Mouse (Mus musculus) hindbrain, embryonic 14.5 days (tissue): ENCODE data around the gene Ccnq. TPM values are rescaled to one million over a fixed set of nuclear protein-coding genes. Genes with fewer than 3 reads are reported as not detected.

Experiments used
- ATAC-seq: fragments of 200-750 bp; cut with Nextera tagmentation; 2 replicates; pipeline ENCODE4 v1.8.0; 2017; ENCODE audit warnings: moderate number of reproducible peaks, mild to moderate bottlenecking, moderate TSS enrichment, moderate library complexity; ENCODE audit not compliant: low FRiP score
- DNase-seq: peaks from one replicate; pipeline ENCODE4 v3.0.0-alpha.2; 2015; ENCODE audit warnings: low spot score
- H3K27ac ChIP-seq: fragments of 300-500 bp; sonication (generic); 2 replicates; pipeline ENCODE4 v1.5.1; 2014; ENCODE audit warnings: mild to moderate bottlenecking, moderate library complexity
- H3K27me3 ChIP-seq: fragments of 300-500 bp; sonication (generic); 2 replicates; pipeline ENCODE4 v1.6.1; 2014; ENCODE audit warnings: mild to moderate bottlenecking, low read length, mixed read lengths; ENCODE audit not compliant: control insufficient read depth, insufficient read depth
- H3K36me3 ChIP-seq: fragments of 300-500 bp; sonication (generic); replicated peaks from 2 replicates; pipeline ENCODE4 v1.6.1; 2014; ENCODE audit not compliant: control insufficient read depth, insufficient read depth
- H3K4me1 ChIP-seq: fragments of 300-500 bp; sonication (generic); replicated peaks from 2 replicates; pipeline ENCODE4 v1.6.1; 2014; ENCODE audit warnings: antibody characterized with exemption, low read length, mixed read lengths; ENCODE audit not compliant: control insufficient read depth, insufficient read depth
- H3K4me2 ChIP-seq: fragments of 300-500 bp; sonication (generic); replicated peaks from 2 replicates; pipeline ENCODE4 v1.6.1; 2014; ENCODE audit warnings: mild to moderate bottlenecking, moderate library complexity
- H3K4me3 ChIP-seq: fragments of 300-500 bp; sonication (generic); replicated peaks from 2 replicates; pipeline ENCODE4 v1.5.1; 2014; ENCODE audit warnings: mild to moderate bottlenecking, low read length
- H3K9ac ChIP-seq: fragments of 300-500 bp; sonication (generic); 2 replicates; pipeline ENCODE4 v1.6.1; 2014
- H3K9me3 ChIP-seq: fragments of 300-500 bp; sonication (generic); 2 replicates; pipeline ENCODE4 v1.6.1; 2016; ENCODE audit warnings: low read length; ENCODE audit not compliant: control insufficient read depth
- WGBS: fragments of 180-500 bp; shearing (Covaris S2); extraction: QIAGEN DNeasy Blood & Tissue Kit; methylation state at CpG from one replicate; pipeline ENCODE4 v1.1.7; 2014; 5-methylcytosine and 5-hydroxymethylcytosine counted together
- polyA plus RNA-seq: library from polyadenylated mRNA; unstranded; fragments of >200 nt; fragmentation: Nextera tagmentation; extraction: Ambion mirVana; gene quantifications from 2 replicates; pipeline ENCODE4 v1.2.1, GENCODE M21; 2014

The Ccnq gene
- polyA plus RNA-seq, 1 experiment from 2014 or later, result 32.0 TPM

DNA sequence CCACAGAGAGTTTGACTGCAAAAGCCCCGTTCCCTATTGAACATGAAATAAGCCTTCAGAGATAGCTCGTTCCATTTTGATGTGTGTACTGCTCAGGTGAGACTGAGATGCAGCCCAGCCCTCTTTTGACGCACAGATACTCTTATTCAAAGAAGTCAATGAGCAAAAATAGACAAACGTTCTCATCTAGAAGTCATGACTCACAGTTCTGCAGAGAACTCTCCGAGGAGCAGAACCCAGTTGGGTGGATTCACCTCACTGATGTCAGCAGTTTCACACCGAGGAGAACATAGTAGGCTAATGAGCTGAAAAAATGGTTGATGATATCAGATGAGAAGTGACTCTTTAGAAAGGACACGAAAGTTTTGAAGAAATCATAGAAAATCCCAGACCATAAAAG lies 5.3 kb downstream of the Ccnq start:
- no peak overlapping the region for H3K27ac ChIP-seq
- H3K27me3 ChIP-seq, result no peaks in the 10 kb centered on the region
- DNase-seq (no peak), ATAC-seq (no peak)
- H3K4me2 ChIP-seq, result no peak overlapping the region
- no peak overlapping the region for H3K9ac ChIP-seq
- H3K4me3 ChIP-seq, result no peak overlapping the region
- 0 out of 2 replicates have a peak, but pooled peaks cover 3% of the 10 kb centered on the region for H3K36me3 ChIP-seq
- H3K4me1 ChIP-seq, result peaks cover 8% of the 10 kb centered on the region
- 92% methylated on average over 7 of the region's 7 CpGs for WGBS
- no peaks in the 10 kb centered on the region for H3K9me3 ChIP-seq

DNA sequence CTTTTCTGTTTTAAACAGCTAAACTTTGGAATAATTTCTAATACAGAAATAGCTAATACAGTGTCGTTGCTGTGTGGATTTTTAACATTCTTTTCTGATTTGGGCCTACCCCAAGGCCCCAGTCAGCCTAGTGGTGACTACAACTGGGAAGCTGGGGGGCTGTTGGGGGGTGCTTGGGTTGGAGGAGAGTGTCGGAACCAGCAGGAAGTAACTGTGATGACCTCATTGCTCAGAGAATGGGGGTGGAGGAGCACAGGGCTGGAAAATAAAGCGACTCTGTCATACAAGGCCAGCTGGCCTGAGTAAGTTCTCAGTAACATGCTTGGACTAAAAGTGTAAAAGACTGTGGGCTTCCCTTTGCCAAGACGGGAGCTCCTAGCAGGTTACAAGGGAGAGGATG lies 6.1 kb downstream of the Ccnq start:
- Histone ChIP-seq H3K27me3 (no peaks in the 10 kb centered on the region), H3K9me3 (no peaks in the 10 kb centered on the region), H3K4me2 (no peak overlapping the region), H3K9ac (no peak overlapping the region), H3K4me3 (no peak overlapping the region), H3K36me3 (0 out of 2 replicates have a peak, but pooled peaks cover 3% of the 10 kb centered on the region), H3K4me1 (peaks cover 2% of the 10 kb centered on the region), H3K27ac (no peak overlapping the region)
- ATAC-seq, result no peak
- 71% methylated on average over 4 of the region's 4 CpGs for WGBS
- no peak for DNase-seq

DNA sequence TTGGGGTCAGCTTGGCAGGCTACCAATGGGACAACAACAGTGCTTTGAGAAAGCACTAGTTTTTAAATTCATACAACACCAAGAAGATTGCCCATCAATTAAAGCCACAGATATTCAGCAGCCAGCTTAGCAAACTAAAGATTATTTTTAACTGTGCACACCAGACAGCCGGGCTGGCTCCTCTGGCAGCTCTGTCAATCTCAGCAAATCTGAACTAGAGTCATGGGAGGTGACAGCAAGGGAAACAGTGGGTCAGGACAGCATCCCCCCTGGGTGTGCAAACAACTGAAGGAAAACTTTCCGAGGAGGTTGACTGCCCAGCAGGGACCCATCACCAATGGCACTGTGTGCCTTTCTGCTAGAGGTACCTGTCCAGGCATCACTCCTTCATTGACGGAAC lies 9.1 kb downstream of the Ccnq start:
- H3K36me3 ChIP-seq, result no peaks in the 10 kb centered on the region
- peak overlapping the region; percentile 20; the same call in 1 of the 2 replicates for H3K27ac ChIP-seq
- ATAC-seq (no peak), DNase-seq (no peak)
- no peak overlapping the region for H3K4me3 ChIP-seq
- H3K27me3 ChIP-seq, result no peaks in the 10 kb centered on the region
- H3K4me2 ChIP-seq, result no peak overlapping the region
- no peaks in the 10 kb centered on the region for H3K9me3 ChIP-seq
- WGBS, result 67% methylated on average over 3 of the region's 3 CpGs
- H3K9ac ChIP-seq, result no peak overlapping the region
- no peaks in the 10 kb centered on the region for H3K4me1 ChIP-seq

DNA sequence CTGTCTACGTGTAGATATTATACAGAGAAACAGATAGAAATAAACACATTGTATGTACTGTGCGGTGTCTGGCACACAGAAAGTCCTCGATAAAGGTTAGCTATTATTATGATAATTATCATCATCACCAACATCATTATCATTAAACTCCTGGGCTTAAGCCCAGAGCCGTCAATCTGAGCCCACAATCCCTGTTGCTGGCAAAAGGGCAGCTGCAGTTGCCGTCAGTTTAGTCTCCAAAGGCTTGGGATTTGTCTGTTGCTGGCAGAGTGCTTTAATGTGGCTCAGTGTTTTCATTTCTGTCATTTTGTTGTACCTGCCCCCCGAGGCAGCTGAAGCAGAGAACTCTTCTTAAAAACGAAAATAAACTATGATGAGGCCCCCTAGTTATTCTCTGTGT lies 9.6 kb downstream of the Ccnq start:
- 45% methylated on average over 7 of the region's 7 CpGs for WGBS
- H3K27me3 ChIP-seq, result no peaks in the 10 kb centered on the region
- ATAC-seq (no peak), DNase-seq (no peak)
- peak overlapping the region; percentile 20; the same call in 1 of the 2 replicates for H3K27ac ChIP-seq
- no peaks in the 10 kb centered on the region for H3K9me3 ChIP-seq
- no peak overlapping the region for H3K4me2 ChIP-seq
- no peak overlapping the region for H3K9ac ChIP-seq
- no peaks in the 10 kb centered on the region for H3K4me1 ChIP-seq
- no peaks in the 10 kb centered on the region for H3K36me3 ChIP-seq
- no peak overlapping the region for H3K4me3 ChIP-seq

DNA sequence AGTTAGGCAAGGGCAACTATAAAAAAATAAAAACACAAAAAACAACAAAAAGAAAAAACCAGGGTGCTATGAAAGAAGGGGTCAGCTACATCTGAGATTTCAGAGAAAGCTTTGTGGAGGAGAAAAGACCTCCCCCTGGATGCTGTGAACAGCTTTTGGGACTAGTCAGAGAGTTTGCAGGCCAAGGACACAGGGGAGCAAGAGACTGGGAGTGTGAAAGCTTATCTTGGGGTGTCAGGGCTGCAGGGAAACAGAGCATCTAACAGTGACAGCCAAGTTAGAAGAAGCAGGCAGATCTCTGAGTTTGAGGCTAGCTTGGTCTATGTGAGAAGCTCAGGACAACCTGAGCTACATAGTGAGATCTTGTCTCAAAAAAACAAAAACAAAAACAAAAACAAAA lies 12.2 kb downstream of the Ccnq start:
- no peaks in the 10 kb centered on the region for H3K27me3 ChIP-seq
- no peak for DNase-seq
- no peaks in the 10 kb centered on the region for H3K36me3 ChIP-seq
- no peak overlapping the region for H3K27ac ChIP-seq
- H3K9me3 ChIP-seq, result no peaks in the 10 kb centered on the region
- H3K4me3 ChIP-seq, result no peak overlapping the region
- H3K4me2 ChIP-seq, result no peak overlapping the region
- H3K9ac ChIP-seq, result no peak overlapping the region
- no peak for ATAC-seq
- H3K4me1 ChIP-seq, result no peaks in the 10 kb centered on the region

DNA sequence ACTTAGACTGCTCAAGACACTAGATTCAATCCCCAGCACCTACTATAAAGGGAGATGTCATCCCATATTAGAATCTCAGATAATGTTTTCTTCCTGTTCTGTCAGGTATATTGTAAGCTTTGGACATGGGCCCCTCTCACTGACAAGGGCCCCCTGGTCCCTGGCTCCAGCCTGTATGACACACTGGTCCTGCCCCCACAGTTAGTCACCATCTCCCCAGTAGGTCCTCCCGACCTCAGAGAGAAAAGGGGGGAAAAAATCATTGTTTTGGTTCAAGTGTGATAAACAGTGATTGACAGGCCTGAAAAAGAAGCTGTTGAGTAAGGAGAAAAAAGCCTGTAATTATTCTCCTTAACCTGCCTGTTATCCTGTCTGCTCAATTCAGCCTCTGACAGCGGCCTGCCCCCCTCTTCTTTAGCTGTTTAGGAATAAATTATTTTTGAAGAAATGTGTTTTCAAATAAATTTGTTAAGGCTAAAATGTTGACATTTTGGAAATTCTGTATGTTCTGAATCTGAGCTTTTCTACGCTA lies 14.6 kb downstream of the Ccnq start:
- Histone ChIP-seq H3K9ac (no peak overlapping the region), H3K27me3 (no peaks in the 10 kb centered on the region), H3K4me2 (no peak overlapping the region), H3K36me3 (no peaks in the 10 kb centered on the region), H3K9me3 (no peaks in the 10 kb centered on the region), H3K4me1 (no peaks in the 10 kb centered on the region), H3K27ac (no peak overlapping the region), H3K4me3 (no peak overlapping the region)
- DNase-seq, result no peak
- no peak for ATAC-seq
- 34% methylated on average over 3 of the region's 3 CpGs for WGBS

DNA sequence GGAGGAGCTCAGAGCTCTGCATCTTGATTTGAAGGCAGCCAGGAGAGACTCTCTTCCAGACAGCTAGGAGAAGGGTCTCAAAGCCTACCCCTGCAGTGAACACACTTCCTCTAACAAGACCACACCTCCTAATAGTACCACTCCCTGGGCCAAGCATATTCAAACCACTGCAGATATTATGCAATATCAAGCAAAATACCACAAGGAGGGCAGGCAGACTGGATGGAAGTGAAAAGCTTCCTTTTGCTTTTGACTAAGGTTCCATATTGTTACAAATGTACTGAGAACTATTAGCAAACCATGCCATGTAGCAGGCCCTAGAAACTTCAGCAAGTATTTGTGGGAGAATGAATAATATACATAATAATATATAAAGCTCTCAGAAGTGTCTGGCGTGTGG lies 16.4 kb downstream of the Ccnq start:
- DNase-seq, result no peak
- Histone ChIP-seq H3K4me2 (no peak overlapping the region), H3K27ac (no peak overlapping the region), H3K36me3 (no peaks in the 10 kb centered on the region), H3K4me1 (no peaks in the 10 kb centered on the region), H3K9ac (no peak overlapping the region), H3K9me3 (no peaks in the 10 kb centered on the region), H3K4me3 (no peak overlapping the region), H3K27me3 (no peaks in the 10 kb centered on the region)
- WGBS, result 95% methylated on average over 1 of the region's 1 CpGs
- no peak for ATAC-seq

DNA sequence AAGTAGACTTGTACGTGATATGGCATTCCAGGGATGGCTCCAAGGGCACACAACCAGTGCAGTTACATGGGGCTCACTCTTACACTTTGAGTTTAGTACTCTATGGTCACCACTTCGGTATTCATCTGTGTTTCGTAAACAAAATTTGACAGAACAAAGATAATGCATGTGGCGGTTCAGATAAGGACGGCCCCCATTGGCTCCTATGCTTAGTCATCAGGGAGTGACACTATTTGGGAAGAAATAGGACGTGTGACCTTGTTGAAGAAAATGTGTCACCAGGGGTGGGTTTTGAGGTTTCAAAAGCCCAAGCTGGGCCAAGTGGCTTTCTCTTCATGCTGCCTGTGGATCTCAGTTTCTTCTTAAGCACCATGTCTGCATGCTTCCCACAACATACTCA lies 18.9 kb downstream of the Ccnq start:
- no peak overlapping the region for H3K27ac ChIP-seq
- 90% methylated on average over 6 of the region's 6 CpGs for WGBS
- ATAC-seq (no peak), DNase-seq (no peak)
- H3K9me3 ChIP-seq, result no peaks in the 10 kb centered on the region
- no peak overlapping the region for H3K4me2 ChIP-seq
- H3K4me1 ChIP-seq, result no peaks in the 10 kb centered on the region
- H3K9ac ChIP-seq, result no peak overlapping the region
- no peaks in the 10 kb centered on the region for H3K27me3 ChIP-seq
- H3K36me3 ChIP-seq, result no peaks in the 10 kb centered on the region
- no peak overlapping the region for H3K4me3 ChIP-seq

DNA sequence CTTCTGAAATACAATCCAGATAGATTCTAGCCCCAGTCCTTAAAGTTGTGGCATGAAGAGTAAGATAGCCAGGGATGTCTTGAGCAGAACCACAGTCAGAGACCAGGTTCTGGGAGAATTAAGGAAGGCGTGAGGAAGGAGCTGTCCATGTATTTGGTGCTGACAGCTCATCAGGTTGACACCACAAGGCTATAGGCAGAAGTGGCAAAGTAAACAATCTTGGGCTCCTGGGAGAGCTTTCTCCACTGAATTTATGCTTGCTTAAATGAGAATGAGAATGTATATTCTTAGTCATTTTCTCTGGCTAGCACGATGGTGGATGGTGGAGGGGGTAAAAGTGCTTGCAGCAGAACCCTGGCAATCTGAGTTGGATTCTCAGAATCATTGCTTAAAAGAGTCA lies 20.6 kb downstream of the Ccnq start:
- no peaks in the 10 kb centered on the region for H3K4me1 ChIP-seq
- H3K4me2 ChIP-seq, result no peak overlapping the region
- H3K9ac ChIP-seq, result no peak overlapping the region
- H3K27ac ChIP-seq, result no peak overlapping the region
- no peak overlapping the region for H3K4me3 ChIP-seq
- H3K27me3 ChIP-seq, result no peaks in the 10 kb centered on the region
- no peaks in the 10 kb centered on the region for H3K9me3 ChIP-seq
- 36% methylated on average over 2 of the region's 2 CpGs for WGBS
- DNase-seq, result no peak
- H3K36me3 ChIP-seq, result no peaks in the 10 kb centered on the region
- ATAC-seq, result no peak

DNA sequence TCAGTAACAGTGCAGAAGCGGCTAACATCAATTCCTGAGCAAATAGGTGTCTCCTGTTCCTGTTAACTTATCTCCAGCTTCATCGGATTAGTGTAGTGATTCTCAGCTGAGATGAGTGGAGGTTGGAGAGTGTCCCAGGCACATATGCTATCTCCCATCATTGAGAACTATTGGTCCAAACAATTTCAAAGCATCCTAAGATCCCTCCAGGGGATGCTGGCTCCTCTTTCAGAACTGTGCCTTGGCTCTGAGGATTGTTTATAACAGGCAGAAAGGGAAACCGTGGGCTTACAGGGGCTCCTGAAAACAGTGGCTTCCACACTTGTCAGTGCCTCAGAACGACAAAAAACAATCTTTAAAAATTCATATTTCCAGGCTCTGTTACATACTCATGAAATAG lies 23.5 kb downstream of the Ccnq start:
- Histone ChIP-seq H3K4me1 (no peaks in the 10 kb centered on the region), H3K36me3 (no peaks in the 10 kb centered on the region), H3K27me3 (no peaks in the 10 kb centered on the region), H3K9me3 (no peaks in the 10 kb centered on the region), H3K4me2 (no peak overlapping the region), H3K9ac (no peak overlapping the region), H3K27ac (no peak overlapping the region), H3K4me3 (no peak overlapping the region)
- no peak for DNase-seq
- 80% methylated on average over 4 of the region's 4 CpGs for WGBS
- no peak for ATAC-seq
